Mouse (Mus musculus) left cerebral cortex, adult 9 months (tissue): ENCODE data around the gene Rac3.
"Not testable (repeated sequence)": the region's sequence is repeated elsewhere in the genome, so short reads cannot be mapped to it uniquely, and the experiment has no call there.

Source experiments
- DNase-seq, 2 experiments: peaks; one replicate each; pipeline ENCODE4 v3.0.0; 2022; ENCODE audit warnings: low spot score in 2 of 2

The Rac3 gene

GRCm38 (mm10) chr11:120727564-120727963 is 6.3 kb downstream of the Rac3 start:
- no peak for DNase-seq

DNA sequence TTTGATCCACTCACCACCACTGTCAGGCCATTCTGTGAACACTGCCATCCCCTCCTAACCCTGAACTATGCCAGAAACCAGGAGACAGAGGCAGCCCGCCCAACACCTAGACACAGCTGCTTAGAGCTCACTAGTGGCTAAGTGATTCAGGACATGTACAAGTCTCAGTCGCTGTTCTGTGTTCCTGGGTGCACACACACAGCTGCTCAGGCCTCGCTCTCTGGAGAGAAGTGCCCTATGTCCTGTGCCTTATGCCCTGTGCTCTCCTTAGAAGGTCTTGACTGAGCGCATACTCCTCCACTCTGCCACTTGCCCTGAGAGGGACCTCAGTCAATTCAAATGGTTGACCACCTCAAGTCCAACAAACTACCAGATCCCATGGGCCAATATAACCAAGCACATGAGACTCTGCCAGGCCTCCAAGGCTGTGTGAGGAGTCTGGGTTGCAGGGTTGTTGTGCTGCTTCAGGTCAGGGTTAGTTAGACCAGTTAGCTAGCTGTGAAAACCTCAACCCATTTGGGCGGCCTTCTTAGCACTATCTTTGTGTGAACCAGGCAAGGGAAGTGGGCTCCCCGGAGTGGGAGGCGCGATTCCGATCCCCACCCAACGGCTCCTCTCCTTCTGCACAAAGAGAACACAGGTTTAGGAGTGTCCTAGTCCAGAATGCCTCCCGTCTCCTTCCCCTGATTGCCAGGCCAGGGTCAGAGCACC is 7.4 kb downstream of the Rac3 start:
- no peak for DNase-seq

- DNase-seq: not testable (repeated sequence)
Measured at GRCm38 (mm10) chr11:120729432-120730050, 8.3 kb downstream of the Rac3 start.

- no peak for DNase-seq
Measured at GRCm38 (mm10) chr11:120730331-120730870, 9.1 kb downstream of the Rac3 start.

DNA sequence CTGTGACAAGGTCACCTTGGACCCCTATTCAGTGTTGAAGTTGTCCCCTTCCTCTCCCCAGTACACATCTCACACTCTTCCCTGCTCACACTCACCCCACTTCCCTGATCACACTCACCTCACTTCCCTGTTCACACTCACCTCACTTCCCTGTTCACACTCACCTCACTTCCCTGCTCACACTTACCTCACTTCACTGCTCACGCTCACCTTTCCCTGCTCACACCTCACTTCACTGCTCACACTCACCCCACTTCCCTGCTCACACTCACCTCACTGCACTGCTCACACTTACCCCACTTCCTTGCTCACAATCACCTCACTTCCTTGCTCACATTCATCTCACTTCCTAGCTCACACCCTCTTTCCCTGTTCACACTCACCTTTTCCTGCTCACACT is 10.1 kb downstream of the Rac3 start:
- DNase-seq: no peak

DNA sequence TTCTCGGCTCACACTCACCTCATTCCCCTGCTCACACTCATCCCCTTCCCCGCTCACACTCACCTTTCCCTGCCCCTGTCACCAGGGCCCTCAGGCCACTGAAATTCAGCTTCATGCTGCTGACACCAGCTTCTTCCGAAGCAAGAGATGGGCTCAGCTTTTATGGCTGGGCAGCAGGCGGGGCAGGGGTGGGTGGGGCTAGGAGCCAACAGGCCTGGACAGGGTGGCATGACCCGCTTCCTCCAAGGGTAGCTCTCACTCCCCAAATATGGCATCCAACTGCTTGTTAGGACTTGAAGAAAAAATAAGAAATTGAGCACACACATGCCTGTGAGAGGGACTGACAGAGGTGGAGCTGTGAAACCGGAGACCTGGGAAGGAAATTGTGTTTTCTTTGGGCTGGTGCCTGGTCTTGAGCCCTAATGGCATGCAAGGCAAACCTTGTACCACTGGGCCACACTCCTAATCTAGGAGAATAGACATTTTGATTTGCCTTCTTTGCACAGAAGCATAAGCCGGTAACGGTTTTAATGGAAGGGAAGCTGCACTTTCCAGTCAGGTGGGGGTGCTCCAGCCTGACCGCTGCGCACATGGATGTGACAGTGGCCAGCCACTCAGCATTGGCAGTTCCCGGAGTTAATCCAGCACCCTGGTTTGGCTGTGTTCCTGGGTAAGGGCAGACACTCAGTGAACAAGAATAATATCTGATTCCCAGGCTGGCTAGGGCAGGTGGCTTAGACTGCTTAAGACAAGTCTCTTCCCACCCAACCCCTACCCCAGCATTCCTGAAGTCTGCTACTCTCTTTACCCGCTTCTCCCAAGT is 10.8 kb downstream of the Rac3 start, which contains the start of gene Cbr2:
Gene Cbr2, minus strand, starts transcription at position 257 of the 823 bp plus-strand sequence.
- DNase-seq: no peak

DNA sequence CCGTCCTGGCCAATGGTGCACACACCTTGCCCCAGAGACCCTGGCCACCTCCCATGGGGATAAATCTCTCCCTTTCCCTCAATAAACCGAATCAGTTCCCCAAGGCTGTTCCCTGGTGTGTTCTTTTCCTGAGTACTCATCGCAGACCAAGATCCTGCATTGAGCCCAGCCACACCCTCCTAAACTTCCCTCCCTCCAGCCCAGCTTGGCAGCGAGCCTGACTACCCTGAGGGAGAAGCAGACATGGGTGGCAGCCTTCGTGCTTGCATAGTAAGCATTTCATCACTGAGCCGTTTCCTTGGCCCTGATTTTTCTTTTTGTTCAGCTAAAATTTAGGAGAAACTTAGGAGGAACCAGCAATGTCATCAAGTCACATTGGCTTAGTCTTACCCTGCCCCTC is 12.3 kb downstream of the Rac3 start:
- no peak for DNase-seq

- DNase-seq: no peak
Measured at GRCm38 (mm10) chr11:120736424-120736823, 15.2 kb downstream of the Rac3 start.

- no peak for DNase-seq
Measured at GRCm38 (mm10) chr11:120740981-120741380, 19.7 kb downstream of the Rac3 start.

GRCm38 (mm10) chr11:120744121-120744701 is 22.9 kb downstream of the Rac3 start:
- DNase-seq: no peak

DNA sequence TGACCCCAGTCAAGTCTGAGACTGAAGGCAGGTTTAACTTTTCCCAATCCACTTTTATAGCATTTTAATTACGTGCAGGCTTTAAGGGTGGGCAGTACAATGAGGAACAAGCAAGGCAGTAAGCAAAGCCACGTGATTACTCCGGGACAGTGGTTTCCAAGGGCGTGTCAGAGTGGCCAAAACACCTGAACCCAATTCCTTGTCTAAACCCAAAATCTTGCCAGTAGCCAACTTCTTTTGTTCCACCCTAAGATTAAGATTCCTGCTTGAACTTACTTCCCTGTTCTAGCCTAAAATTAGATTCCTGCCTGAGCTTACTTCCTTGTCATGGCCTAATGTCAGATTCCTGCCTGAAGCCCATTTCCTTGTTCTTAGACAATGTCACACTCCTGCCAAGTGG is 26.7 kb downstream of the Rac3 start:
- no peak for DNase-seq

- DNase-seq: no peak
Measured at GRCm38 (mm10) chr11:120749430-120749829, 28.2 kb downstream of the Rac3 start.

DNA sequence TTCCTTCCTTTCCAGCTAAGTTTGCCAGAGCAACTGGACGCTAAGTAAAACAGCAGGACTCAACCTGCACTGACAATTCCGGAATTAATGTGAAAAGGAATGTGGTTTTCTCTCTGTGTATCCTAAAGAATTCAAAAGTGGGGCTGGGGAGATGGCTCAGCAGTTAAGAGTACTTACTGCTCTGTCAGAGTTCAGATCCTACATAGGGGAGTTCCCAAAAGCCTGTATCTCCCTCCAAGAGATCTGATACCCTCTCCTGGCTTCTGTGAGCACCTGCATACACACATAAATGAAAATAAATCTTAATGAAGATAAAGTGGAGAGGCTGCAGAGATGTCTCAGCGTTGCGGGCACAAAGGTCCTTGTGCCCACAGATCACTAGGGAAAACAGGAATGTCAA is 30.3 kb downstream of the Rac3 start:
- DNase-seq: no peak

DNA sequence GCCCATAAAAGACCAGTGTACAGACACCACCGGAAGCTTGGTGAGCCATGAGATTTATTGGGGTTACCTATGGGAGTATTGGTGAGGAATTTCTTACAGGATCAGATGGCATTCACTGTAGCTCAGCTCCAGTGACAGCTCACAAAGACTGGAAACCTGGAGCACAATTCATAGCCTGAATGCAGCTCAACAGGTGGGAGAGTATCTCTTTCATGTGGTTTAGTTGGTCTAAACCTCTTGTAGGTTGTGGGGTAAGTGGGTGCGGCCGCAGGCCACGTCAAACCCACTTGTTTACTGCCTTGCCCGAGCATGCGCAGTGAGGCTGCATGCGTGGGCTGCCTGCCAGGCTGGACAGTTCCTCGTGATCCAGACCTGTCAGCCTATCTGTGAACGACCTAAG is 39.0 kb downstream of the Rac3 start:
- no peak for DNase-seq

DNA sequence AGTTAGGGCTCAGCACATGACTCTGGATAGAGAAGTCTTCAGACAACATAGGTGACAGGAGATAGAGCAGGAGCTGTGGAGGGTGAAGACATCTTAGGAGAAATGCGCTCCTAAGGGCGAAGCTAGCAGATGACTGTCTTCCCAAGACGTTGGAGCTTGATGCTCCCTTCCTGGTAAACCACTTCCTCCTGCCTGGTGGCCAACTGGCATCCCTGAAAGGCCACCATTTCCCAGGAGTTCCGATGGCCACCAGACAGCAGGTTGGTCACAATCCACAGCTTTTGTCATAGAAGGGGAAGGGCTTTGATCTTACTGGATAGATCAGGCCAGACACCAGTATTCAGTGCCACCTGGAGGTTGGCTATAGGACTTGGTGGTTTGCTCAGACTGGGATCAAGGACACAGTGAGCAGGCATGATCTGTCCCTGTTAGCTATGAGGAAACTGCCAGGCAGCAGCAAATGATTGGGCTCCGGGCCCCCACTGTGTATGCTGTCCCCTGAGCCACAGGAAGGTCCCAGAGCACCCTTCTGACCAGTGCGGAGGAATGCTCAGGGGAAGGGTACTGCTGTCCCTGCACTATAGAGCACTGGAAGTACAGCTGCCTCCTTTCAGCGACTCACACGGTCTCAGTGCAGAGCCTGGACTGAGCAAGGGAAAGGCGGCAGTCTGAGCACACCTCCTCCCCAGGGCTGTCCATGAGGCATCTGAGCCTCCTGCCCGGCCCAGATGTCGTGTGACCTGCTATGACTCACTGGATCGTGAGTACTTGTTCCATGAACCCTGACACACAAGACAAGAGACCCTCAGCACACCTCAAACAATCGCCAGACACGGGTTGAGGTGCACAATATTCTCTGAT is 40.8 kb downstream of the Rac3 start:
- no peak for DNase-seq

DNA sequence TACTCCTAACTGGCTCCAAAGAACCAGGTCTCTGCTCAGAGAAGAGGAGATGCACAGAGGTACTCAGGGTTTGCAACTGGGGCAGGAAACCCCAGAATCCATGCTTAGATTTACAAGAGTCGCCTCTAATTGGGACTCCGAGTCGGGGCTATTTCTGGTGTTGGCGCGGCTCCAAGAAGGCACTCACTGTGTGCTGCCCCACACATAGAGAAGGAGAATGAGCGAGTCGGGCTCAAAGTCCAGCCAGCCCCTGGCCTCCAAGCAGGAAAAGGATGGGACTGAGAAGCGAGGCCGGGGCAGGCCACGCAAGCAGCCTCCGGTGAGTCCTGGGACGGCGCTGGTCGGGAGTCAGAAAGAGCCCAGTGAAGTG is 41.4 kb downstream of the Rac3 start, which contains the start of gene Hmga1b:
Gene Hmga1b, plus strand, starts transcription at position 123 of the 370 bp plus-strand sequence.
- not testable (repeated sequence) for DNase-seq

DNA sequence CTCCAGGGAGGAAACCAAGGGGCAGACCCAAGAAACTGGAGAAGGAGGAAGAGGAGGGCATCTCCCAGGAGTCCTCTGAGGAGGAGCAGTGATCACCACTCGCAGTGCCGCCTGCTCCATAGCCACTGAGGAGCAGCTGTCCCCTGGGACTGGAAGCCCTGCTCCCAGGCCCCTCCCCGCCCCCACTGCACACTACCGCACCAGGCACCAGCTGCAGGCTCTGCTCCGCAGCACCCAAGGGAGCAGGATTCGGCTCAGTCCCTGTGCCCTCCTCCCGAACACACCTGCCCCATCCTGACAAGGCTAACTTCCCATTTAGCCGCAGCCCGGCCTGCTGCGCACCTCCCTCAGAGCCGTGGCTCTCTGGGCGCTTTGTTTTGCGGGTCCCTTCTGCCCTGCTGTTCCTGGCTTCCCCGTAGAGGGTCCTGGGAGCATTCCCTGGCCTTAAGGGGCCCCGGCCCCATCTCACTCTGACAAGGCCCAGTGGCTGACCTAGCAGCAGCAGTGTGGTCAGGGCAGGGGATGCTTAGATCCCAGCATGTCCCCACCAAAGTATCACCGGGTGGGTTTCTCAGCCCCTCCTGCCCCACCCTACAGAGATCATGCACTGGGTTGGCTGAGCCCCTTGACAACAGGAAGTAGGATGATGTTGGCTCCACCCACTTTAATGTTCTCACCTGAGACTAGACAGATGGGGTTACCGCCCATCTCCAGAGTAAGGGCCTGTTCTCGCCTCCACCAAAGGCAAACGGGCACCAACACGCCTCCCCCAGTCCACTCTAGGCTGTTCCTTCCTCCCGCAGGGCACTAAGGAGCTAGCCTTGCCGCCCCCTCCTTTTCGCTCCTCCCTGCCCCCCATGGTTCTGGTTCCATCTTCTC is 42.1 kb downstream of the Rac3 start:
- not testable (repeated sequence) for DNase-seq

GRCm38 (mm10) chr11:120767023-120767422 is 45.8 kb downstream of the Rac3 start:
- not testable (repeated sequence) for DNase-seq

DNA sequence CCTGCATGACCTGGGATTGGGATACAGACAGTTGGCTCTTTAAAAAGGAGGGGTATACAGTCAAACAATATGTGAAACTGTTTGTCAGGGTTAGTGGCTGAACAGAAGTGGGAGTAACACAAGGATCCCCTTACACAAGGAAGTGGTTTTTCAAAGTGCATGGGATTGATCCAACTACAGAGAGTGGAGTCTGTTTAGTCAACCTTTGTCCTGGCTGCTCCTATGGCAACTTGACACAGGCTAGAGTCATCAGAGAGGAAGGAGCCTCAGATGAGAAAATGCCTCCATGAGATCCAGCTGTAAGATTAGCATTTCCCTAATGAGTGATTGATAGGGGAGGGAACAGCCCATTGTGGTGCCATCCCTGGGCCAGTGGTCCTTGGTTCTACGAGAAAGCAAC is 46.9 kb downstream of the Rac3 start:
- DNase-seq: no peak

DNA sequence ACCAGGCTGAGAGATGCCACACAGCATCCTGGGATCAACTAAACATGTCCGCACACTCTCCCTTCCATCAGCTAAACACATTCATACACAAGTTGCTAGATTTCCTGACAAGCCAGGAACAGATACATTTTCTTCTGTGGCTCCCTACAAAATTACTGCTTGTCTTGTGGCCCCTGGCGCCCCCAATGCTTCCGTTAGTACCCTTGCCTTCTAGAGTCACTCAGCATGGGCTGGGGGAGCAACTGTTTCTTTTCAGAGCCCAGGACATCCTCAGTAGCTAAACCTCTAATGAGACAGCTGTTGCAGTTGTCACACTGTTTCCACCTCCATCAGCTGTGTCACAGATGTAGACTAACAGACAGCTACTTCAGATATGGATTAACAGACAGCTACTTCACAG is 51.5 kb downstream of the Rac3 start:
- DNase-seq: no peak
